Mouse (Mus musculus): ENCODE results near the gene Phactr4.

DNA sequence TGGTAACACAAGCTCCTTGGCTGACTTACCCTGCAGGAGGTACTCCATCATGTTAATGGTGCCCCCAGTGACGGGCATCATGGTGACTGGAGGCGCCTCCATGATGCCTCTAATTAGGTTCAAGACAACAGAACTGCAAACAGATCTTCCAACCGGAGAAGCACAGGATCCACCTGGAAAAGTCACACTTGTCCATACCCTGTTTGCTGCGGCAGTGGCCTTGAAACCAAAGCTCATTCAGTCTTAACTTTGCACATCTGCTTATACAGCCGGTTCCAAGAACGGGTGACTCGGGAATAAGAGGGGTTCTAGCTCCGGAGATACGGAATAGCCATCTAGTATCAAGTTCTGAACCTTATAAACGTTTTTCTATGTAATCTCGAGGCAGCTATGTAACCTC lies 40.5 kb upstream of the Phactr4 start:
- TF ChIP-seq CTCF (IDR thresholded peaks at IDR 0.05; ENCODE audit: control insufficient read depth, insufficient read depth, low read length) (no peak), POLR2A (IDR thresholded peaks at IDR 0.05; ENCODE audit: borderline replicate concordance, control insufficient read depth, low read depth, low read length) (no peak)
